Mouse (Mus musculus) MEL (cell line): ENCODE results near the gene Atg7.

ENCODE experiments used
- CHD2 ChIP-seq: IDR thresholded peaks from 2 replicates; pipeline ENCODE4 v1.6.1; 2011; ENCODE audit warnings: low read length, improper control_type of control experiment
- CTCF ChIP-seq, 3 experiments: IDR thresholded peaks in 2 of 3; conservative IDR thresholded peaks in 1 of 3; 2 replicates each; pipeline ENCODE4 v1.5.1; 2011 to 2012; ENCODE audit warnings: low read length in 3 of 3, low read depth in 2 of 3, mild to moderate bottlenecking in 2 of 3, improper control_type of control experiment in 1 of 3, inconsistent platforms in 1 of 3, mixed read lengths in 1 of 3, moderate library complexity in 1 of 3; ENCODE audit not compliant: control insufficient read depth in 1 of 3, insufficient read depth in 1 of 3, poor library complexity in 1 of 3, severe bottlenecking in 1 of 3
- KAT2A ChIP-seq: conservative IDR thresholded peaks from 2 replicates; pipeline ENCODE4 v1.6.1; 2012; ENCODE audit warnings: low read depth, low read length, improper control_type of control experiment, inconsistent platforms
- MAFK ChIP-seq: IDR thresholded peaks from 2 replicates; pipeline ENCODE4 v1.6.1; 2011; ENCODE audit warnings: low read depth, mild to moderate bottlenecking, low read length, improper control_type of control experiment, borderline replicate concordance
- MXI1 ChIP-seq: IDR thresholded peaks from 2 replicates; pipeline ENCODE4 v1.6.1; 2011; ENCODE audit warnings: mild to moderate bottlenecking, low read depth, low read length, improper control_type of control experiment
- MYB ChIP-seq: IDR thresholded peaks from 2 replicates; pipeline ENCODE4 v1.6.1; 2011; ENCODE audit warnings: mild to moderate bottlenecking, low read depth, low read length, improper control_type of control experiment
- MYC ChIP-seq: IDR thresholded peaks from 2 replicates; pipeline ENCODE4 v1.6.1; 2011; ENCODE audit warnings: low read depth, mild to moderate bottlenecking, low read length, improper control_type of control experiment, moderate library complexity
- NELFE ChIP-seq: IDR thresholded peaks from 2 replicates; pipeline ENCODE4 v1.6.1; 2011; ENCODE audit warnings: low read depth, low read length, improper control_type of control experiment
- RCOR1 ChIP-seq: IDR thresholded peaks from 2 replicates; pipeline ENCODE4 v1.6.1; 2012; ENCODE audit warnings: low read depth, mild to moderate bottlenecking, inconsistent platforms, low read length, improper control_type of control experiment

- TF ChIP-seq CTCF (IDR thresholded peaks at IDR 0.05 in 2 of 3, conservative IDR thresholded peaks at IDR 0.05 in 1 of 3; ENCODE audit: control insufficient read depth in 1 of 3, insufficient read depth in 1 of 3, low read depth in 2 of 3, low read length in 3 of 3, poor library complexity in 1 of 3, severe bottlenecking in 1 of 3) = no peak
- no peak for TF ChIP-seq MAFK
- TF ChIP-seq MYC = no peak
- TF ChIP-seq MXI1 = peak; percentile 92
- TF ChIP-seq RCOR1 = no peak
- TF ChIP-seq KAT2A = no peak; the same call in 1 of the 2 replicates
- no peak for TF ChIP-seq CHD2
- peak; percentile 85 for TF ChIP-seq NELFE
- no peak for TF ChIP-seq MYB
These were observed at the start of gene Atg7 for GRCm38 (mm10) chr6:114642601-114643528.
